Comparison of ENCODE assay signal across 13 mouse cellular contexts in genomic region chr3:138867149-138867848, GRCm38 (mm10).
DNase-seq lines count a peak whose midpoint lies in the region; ATAC-seq lines count a peak whose summit lies in the region.
"Had no signal": no experiment of that assay in that cellular context is flagged by ENCODE, and none has a peak within 500 bp of the region (broad histone marks: within the 10 kb centered on the region; RNA-seq: fewer than 3 reads in every experiment).

No protein-coding gene starts in this region.

- peaks cover 6% of the 10 kb centered on the region; the same call in 1 of the 2 replicates for H3K9me3 ChIP-seq in kidney, embryonic 16.5 days (ENCODE audit: low read length)
- H3K9me3 ChIP-seq in neural tube, embryonic 13.5 days, result 0 out of 2 replicates have a peak, but pooled peaks cover 4% of the 10 kb centered on the region
- no peaks in the 10 kb centered on the region for H3K9me3 ChIP-seq in neural tube, embryonic 15.5 days (replicated peaks)

- no peak for ATAC-seq in kidney, embryonic 16.5 days (ENCODE audit: low FRiP score, low TSS enrichment)
- peak; percentile 55 for ATAC-seq in neural tube, embryonic 13.5 days (ENCODE audit: low read depth)
- no peak for ATAC-seq in neural tube, embryonic 15.5 days (ENCODE audit: low FRiP score)
- ATAC-seq: Patski had no signal

- H3K4me1 ChIP-seq in kidney, embryonic 16.5 days (ENCODE audit: insufficient read depth, low read length), result no peaks in the 10 kb centered on the region
- H3K4me1 ChIP-seq in neural tube, embryonic 13.5 days (replicated peaks), result 0 out of 2 replicates have a peak, but pooled peaks cover 15% of the 10 kb centered on the region
- peaks cover 9% of the 10 kb centered on the region; the same call in 1 of the 2 replicates for H3K4me1 ChIP-seq in neural tube, embryonic 15.5 days

- H3K27ac ChIP-seq in kidney, embryonic 16.5 days (ENCODE audit: low read length), result no peak overlapping the region
- no peak overlapping the region for H3K27ac ChIP-seq in neural tube, embryonic 13.5 days (replicated peaks)
- H3K27ac ChIP-seq in neural tube, embryonic 15.5 days (replicated peaks), result no peak overlapping the region

- H3K9ac ChIP-seq in kidney, embryonic 16.5 days (replicated peaks; ENCODE audit: low read length), result no peak overlapping the region
- H3K9ac ChIP-seq in neural tube, embryonic 13.5 days, result no peak overlapping the region
- no peak overlapping the region for H3K9ac ChIP-seq in neural tube, embryonic 15.5 days (replicated peaks)

- H3K4me3 ChIP-seq in kidney, embryonic 16.5 days (ENCODE audit: low read length), result no peak overlapping the region
- H3K4me3 ChIP-seq in neural tube, embryonic 13.5 days, result no peak overlapping the region
- no peak overlapping the region for H3K4me3 ChIP-seq in neural tube, embryonic 15.5 days (replicated peaks)

- no peaks in the 10 kb centered on the region for H3K27me3 ChIP-seq in kidney, embryonic 16.5 days (ENCODE audit: insufficient read depth, low read length)
- H3K27me3 ChIP-seq in neural tube, embryonic 13.5 days, result no peaks in the 10 kb centered on the region
- no peaks in the 10 kb centered on the region for H3K27me3 ChIP-seq in neural tube, embryonic 15.5 days (replicated peaks)
- H3K27me3 ChIP-seq: Patski had no signal

- H3K4me2 ChIP-seq in kidney, embryonic 16.5 days (replicated peaks; ENCODE audit: low read depth, low read length), result no peak overlapping the region
- no peak overlapping the region for H3K4me2 ChIP-seq in neural tube, embryonic 13.5 days
- no peak overlapping the region for H3K4me2 ChIP-seq in neural tube, embryonic 15.5 days
- H3K4me2 ChIP-seq: liver, embryonic 11.5 days had no signal

- H3K36me3 ChIP-seq in kidney, embryonic 16.5 days (ENCODE audit: insufficient read depth, low read length), result no peaks in the 10 kb centered on the region
- H3K36me3 ChIP-seq in neural tube, embryonic 13.5 days, result 0 out of 2 replicates have a peak, but pooled peaks cover 4% of the 10 kb centered on the region
- no peaks in the 10 kb centered on the region for H3K36me3 ChIP-seq in neural tube, embryonic 15.5 days

- 66% methylated on average over 16 of the region's 16 CpGs for WGBS in kidney, embryonic 16.5 days
- 78% methylated on average over 16 of the region's 16 CpGs for WGBS in neural tube, embryonic 13.5 days
- WGBS in neural tube, embryonic 15.5 days, result 75% methylated on average over 16 of the region's 16 CpGs

- peak; percentile 53 for DNase-seq in cerebellum, adult 9-11 months
- no peak for DNase-seq in cerebellum, adult 8-10 months
- peak; percentile 63 for DNase-seq in kidney, postnatal 10 days
- DNase-seq in lung, postnatal 10 days, result peak; percentile 47
- no peak for DNase-seq in T-cell, adult 2 months (ENCODE audit: low spot score)
- DNase-seq: gastrocnemius, postnatal 36 days; heart, postnatal 4 days; layer of hippocampus, postnatal 36 days had no signal

Comparison
In these comparisons a context has a peak if more than half of its experiments do, and no peak if none do; other contexts are left out.
1. DNase-seq: peak in cerebellum, adult 9-11 months (single experiment), kidney, postnatal 10 days (single experiment) and lung, postnatal 10 days (single experiment); none in cerebellum, adult 8-10 months (single experiment) and T-cell, adult 2 months (single experiment).